Mouse (Mus musculus): ENCODE results near the gene Ccdc42. TPM values are rescaled to one million over a fixed set of nuclear protein-coding genes. Genes with fewer than 3 reads are reported as not detected.

The Ccdc42 gene
- total RNA-seq, 2 experiments from 2014 or later = not detected

- Histone ChIP-seq H3K4me3 (no peak overlapping the region), H3K27ac (no peak overlapping the region)
- TF ChIP-seq CTCF (IDR thresholded peaks at IDR 0.05) = no peak
- intact Hi-C loops (cut with DNase I) = loop anchor here (5.0 to 10.0 kb wide), 3 partner anchors 143 to 310 kb away; partner anchors contain the start of gene Ndel1
- no peak for DNase-seq
These were observed 22.3 kb upstream of the Ccdc42 start for GRCm38 (mm10) chr11:68564356-68565031.

GRCm38 (mm10) chr11:68565032-68565429 lies 21.8 kb upstream of the Ccdc42 start:
- Histone ChIP-seq H3K27ac (no peak overlapping the region), H3K4me3 (no peak overlapping the region)
- intact Hi-C loops (cut with DNase I) = loop anchor here (5.0 to 10.0 kb wide), 3 partner anchors 142 to 310 kb away; partner anchors contain the start of gene Ndel1
- no peak for DNase-seq
- TF ChIP-seq CTCF (IDR thresholded peaks at IDR 0.05) = no peak

GRCm38 (mm10) chr11:68566447-68567059 lies 20.3 kb upstream of the Ccdc42 start:
- TF ChIP-seq CTCF (IDR thresholded peaks at IDR 0.05) = peak; percentile 70
- H3K27ac ChIP-seq = no peak overlapping the region
- DNase-seq = peak; percentile 71
- H3K4me3 ChIP-seq = peak overlapping the region; percentile 51
- intact Hi-C loops (cut with DNase I) = loop anchor here (5.0 to 10.0 kb wide), 3 partner anchors 141 to 308 kb away; partner anchors contain the start of gene Ndel1

- DNase-seq = peak; percentile 34
- H3K27ac ChIP-seq = no peak overlapping the region
- no peak overlapping the region for H3K4me3 ChIP-seq
- intact Hi-C loops (cut with DNase I) = no loop called here
- no peak for TF ChIP-seq CTCF (IDR thresholded peaks at IDR 0.05)
These were observed 16.0 kb upstream of the Ccdc42 start for GRCm38 (mm10) chr11:68570861-68571260.

GRCm38 (mm10) chr11:68577076-68577475 lies 9.7 kb upstream of the Ccdc42 start:
- intact Hi-C loops (cut with DNase I) = no loop called here
- H3K4me3 ChIP-seq = no peak overlapping the region

GRCm38 (mm10) chr11:68579462-68579881 lies 7.3 kb upstream of the Ccdc42 start:
- TF ChIP-seq CTCF (IDR thresholded peaks at IDR 0.05) = no peak
- intact Hi-C loops (cut with DNase I) = no loop called here
- Histone ChIP-seq H3K27ac (no peak overlapping the region), H3K4me3 (no peak overlapping the region)
- DNase-seq = peak; percentile 45

More at GRCm38 (mm10) chr11:68577076-68577475, 9.7 kb upstream of the Ccdc42 start:
- DNase-seq = no peak
- TF ChIP-seq CTCF (IDR thresholded peaks at IDR 0.05) = no peak
- H3K27ac ChIP-seq = no peak overlapping the region

GRCm38 (mm10) chr11:68580566-68580965 lies 6.3 kb upstream of the Ccdc42 start:
- H3K27ac ChIP-seq = no peak overlapping the region
- intact Hi-C loops (cut with DNase I) = no loop called here
- DNase-seq = no peak
- H3K4me3 ChIP-seq = no peak overlapping the region
- no peak for TF ChIP-seq CTCF (IDR thresholded peaks at IDR 0.05)

- DNase-seq = no peak
- Histone ChIP-seq H3K4me3 (no peak overlapping the region), H3K27ac (no peak overlapping the region)
- intact Hi-C loops (cut with DNase I) = no loop called here
- no peak for TF ChIP-seq CTCF (IDR thresholded peaks at IDR 0.05)
These were observed 3.6 kb upstream of the Ccdc42 start for GRCm38 (mm10) chr11:68583225-68583624.

GRCm38 (mm10) chr11:68583906-68584480 lies 2.8 kb upstream of the Ccdc42 start:
- DNase-seq = no peak
- Histone ChIP-seq H3K27ac (no peak overlapping the region), H3K4me3 (no peak overlapping the region)
- intact Hi-C loops (cut with DNase I) = no loop called here
- no peak for TF ChIP-seq CTCF (IDR thresholded peaks at IDR 0.05)

GRCm38 (mm10) chr11:68585890-68586289 lies 931 bp upstream of the Ccdc42 start:
- H3K27ac ChIP-seq = no peak overlapping the region
- intact Hi-C loops (cut with DNase I) = no loop called here
- no peak for DNase-seq
- peak; percentile 31; the same call in 1 of the 2 replicates for TF ChIP-seq CTCF (IDR thresholded peaks at IDR 0.05)
- H3K4me3 ChIP-seq = no peak overlapping the region

GRCm38 (mm10) chr11:68589055-68589809 lies 2.4 kb downstream of the Ccdc42 start:
- no peak overlapping the region for H3K27ac ChIP-seq
- peak; percentile 92 for TF ChIP-seq CTCF (IDR thresholded peaks at IDR 0.05)
- intact Hi-C loops (cut with DNase I) = no loop called here

GRCm38 (mm10) chr11:68591708-68592107 lies 4.9 kb downstream of the Ccdc42 start:
- Histone ChIP-seq H3K27ac (no peak overlapping the region), H3K4me3 (no peak overlapping the region)

More at GRCm38 (mm10) chr11:68589055-68589809, 2.4 kb downstream of the Ccdc42 start:
- DNase-seq = peak; percentile 85
- H3K4me3 ChIP-seq = no peak overlapping the region

More at GRCm38 (mm10) chr11:68591708-68592107, 4.9 kb downstream of the Ccdc42 start:
- intact Hi-C loops (cut with DNase I) = no loop called here
- no peak for DNase-seq
- TF ChIP-seq CTCF (IDR thresholded peaks at IDR 0.05) = no peak

Data from gastrocnemius, adult 2 months (tissue).